Mouse (Mus musculus) thymus, adult 2 months (tissue): Measurements from ENCODE around the gene Gm28053. TPM values are rescaled to one million over a fixed set of nuclear protein-coding genes. Genes with fewer than 3 reads are reported as not detected.

Experiments
- DNase-seq: peaks from one replicate; pipeline ENCODE4 v3.0.0; 2021
- H3K27ac ChIP-seq: fragments of 200-500 bp; 2 replicates; pipeline ENCODE4 v1.5.1; 2012; ENCODE audit warnings: low read length, control low read depth; ENCODE audit not compliant: control insufficient read depth, insufficient read depth
- H3K27me3 ChIP-seq: fragments of 200-500 bp; 2 replicates; pipeline ENCODE4 v1.6.1; 2012; ENCODE audit warnings: mild to moderate bottlenecking, low read length, moderate library complexity, mixed read lengths; ENCODE audit not compliant: control insufficient read depth, insufficient read depth
- H3K36me3 ChIP-seq: fragments of 200-500 bp; 2 replicates; pipeline ENCODE4 v1.6.1; 2012; ENCODE audit warnings: mild to moderate bottlenecking, low read length, moderate library complexity; ENCODE audit not compliant: control insufficient read depth, insufficient read depth
- H3K4me1 ChIP-seq: fragments of 200-500 bp; replicated peaks from 2 replicates; pipeline ENCODE4 v1.6.1; 2012; ENCODE audit warnings: low read length; ENCODE audit not compliant: control insufficient read depth, insufficient read depth
- H3K4me3 ChIP-seq: fragments of 200-500 bp; 2 replicates; pipeline ENCODE4 v1.5.1; 2012; ENCODE audit warnings: mild to moderate bottlenecking, low read length, control low read depth, moderate library complexity; ENCODE audit not compliant: control insufficient read depth, insufficient read depth
- CTCF ChIP-seq: fragments of 200-500 bp; IDR thresholded peaks from 2 replicates; pipeline ENCODE4 v1.5.1; 2012; ENCODE audit warnings: mild to moderate bottlenecking, control low read depth, low read length, moderate library complexity, borderline replicate concordance; ENCODE audit not compliant: control insufficient read depth, poor library complexity, insufficient read depth; ENCODE audit errors: extremely low read depth
- POLR2A ChIP-seq: fragments of 200-500 bp; IDR thresholded peaks from 2 replicates; pipeline ENCODE4 v1.6.1; 2012; ENCODE audit warnings: mild to moderate bottlenecking, low read length, control low read depth, moderate library complexity; ENCODE audit not compliant: control insufficient read depth, poor library complexity, insufficient read depth; ENCODE audit errors: extremely low read depth
- WGBS: fragments of 180-500 bp; shearing (Covaris S2); methylation state at CpG from one replicate; pipeline ENCODE4 v1.1.7; 2018; 5-methylcytosine and 5-hydroxymethylcytosine counted together
- polyA plus RNA-seq: library from polyadenylated mRNA; depleted of rRNA; stranded (reverse); fragments of >200 nt; gene quantifications from 2 replicates; pipeline ENCODE4 v1.2.3, GENCODE M21; 2012; rRNA removed

Gene Gm28053
- polyA plus RNA-seq, 1 experiment: 0.88 TPM

GRCm38 (mm10) chr6:48785601-48786000 lies 67.2 kb downstream of the Gm28053 start:
- Histone ChIP-seq H3K4me1 (no peaks in the 10 kb centered on the region), H3K27me3 (no peaks in the 10 kb centered on the region), H3K4me3 (no peak overlapping the region), H3K27ac (no peak overlapping the region), H3K36me3 (no peaks in the 10 kb centered on the region)
- no peak for DNase-seq
- 88% methylated on average over 2 of the region's 2 CpGs for WGBS
- TF ChIP-seq POLR2A: no peak
- no peak for TF ChIP-seq CTCF

- Histone ChIP-seq H3K36me3 (no peaks in the 10 kb centered on the region), H3K4me1 (0 out of 2 replicates have a peak, but pooled peaks cover 3% of the 10 kb centered on the region), H3K27me3 (no peaks in the 10 kb centered on the region), H3K4me3 (no peak overlapping the region), H3K27ac (no peak overlapping the region)
- 71% methylated on average over 2 of the region's 2 CpGs for whole genome bisulfite sequencing
- no peak for DNase-seq
- no peak for TF ChIP-seq POLR2A
- no peak for TF ChIP-seq CTCF
Observed at GRCm38 (mm10) chr6:48787867-48788266, 69.5 kb downstream of the Gm28053 start.

- no peaks in the 10 kb centered on the region for H3K4me1 ChIP-seq
- 14% methylated on average over 1 of the region's 1 CpGs for WGBS
- no peaks in the 10 kb centered on the region for H3K27me3 ChIP-seq
- no peak for TF ChIP-seq CTCF
- H3K4me3 ChIP-seq: no peak overlapping the region
- H3K27ac ChIP-seq: no peak overlapping the region
- H3K36me3 ChIP-seq: no peaks in the 10 kb centered on the region
- no peak for DNase-seq
Observed at GRCm38 (mm10) chr6:48801897-48802296, 83.5 kb downstream of the Gm28053 start.

Other genes with a start within 250 kb of the Gm28053 start
- 3.3 and 4.7 TPM in 2 replicates for gene Atp6v0e2, start 181.0 kb upstream of the Gm28053 start, polyA plus RNA-seq
- gene Lrrc61, start 163.8 kb upstream of the Gm28053 start, polyA plus RNA-seq: 41.4 and 58.7 TPM in 2 replicates
- 17.5 and 28.8 TPM in 2 replicates for gene Rarres2, start 145.8 kb upstream of the Gm28053 start, polyA plus RNA-seq
- not detected in 2 replicates for gene Gm45021, start 129.0 kb upstream of the Gm28053 start, polyA plus RNA-seq
- gene Repin1, start 124.7 kb upstream of the Gm28053 start, polyA plus RNA-seq: 35.3 and 40.2 TPM in 2 replicates
- gene Gm44965, start 124.7 kb upstream of the Gm28053 start, polyA plus RNA-seq: not detected in 2 replicates
- 8.2 and 10.2 TPM in 2 replicates for gene Zfp775, start 116.5 kb upstream of the Gm28053 start, polyA plus RNA-seq
- gene AI854703, start 91.8 kb upstream of the Gm28053 start, polyA plus RNA-seq: 1.5 and 1.7 TPM in 2 replicates
- 26.6 and 29.8 TPM in 2 replicates for gene Gimap8, start 71.4 kb upstream of the Gm28053 start, polyA plus RNA-seq
- gene Gimap9, start 42.5 kb upstream of the Gm28053 start, polyA plus RNA-seq: 42.5 and 49.6 TPM in 2 replicates
- 43.0 and 64.0 TPM in 2 replicates for gene Gimap4, start 34.1 kb upstream of the Gm28053 start, polyA plus RNA-seq
- gene Gimap6, start 10.4 kb upstream of the Gm28053 start, polyA plus RNA-seq: 72.9 and 82.4 TPM in 2 replicates
- gene Gimap7, start within 50 bp of the Gm28053 start, polyA plus RNA-seq: 3.8 and 6.3 TPM in 2 replicates
- gene Gimap1, start 20.4 kb downstream of the Gm28053 start, polyA plus RNA-seq: 94.7 and 98.1 TPM in 2 replicates
- gene Gimap5, start 27.6 kb downstream of the Gm28053 start, polyA plus RNA-seq: 34.0 and 35.3 TPM in 2 replicates
- gene Gimap3, start 52.2 kb downstream of the Gm28053 start, polyA plus RNA-seq: 48.2 and 61.3 TPM in 2 replicates
- 67.0 and 84.8 TPM in 2 replicates for gene Tmem176a, start 122.3 kb downstream of the Gm28053 start, polyA plus RNA-seq
- 206 and 265 TPM in 2 replicates for gene Tmem176b, start 122.9 kb downstream of the Gm28053 start, polyA plus RNA-seq
- gene Aoc1, start 154.3 kb downstream of the Gm28053 start, polyA plus RNA-seq: 10.5 and 11.7 TPM in 2 replicates
- 0.13 TPM in 1 of 2 replicates, not detected in the other for gene 1600015I10Rik, start 211.3 kb downstream of the Gm28053 start, polyA plus RNA-seq